Mouse (Mus musculus): ENCODE results near the gene M1ap. TPM values are rescaled to one million over a fixed set of nuclear protein-coding genes. Genes with fewer than 3 reads are reported as not detected.
A peak's percentile ranks its signal among the peaks of the same experiment; 100 is the strongest.

The M1ap gene
- total and polyA plus RNA-seq, 3 experiments = 2.4 to 6.4 (median 3.9) TPM

- no peaks in the 10 kb centered on the region for H3K79me2 ChIP-seq (replicated peaks; ENCODE audit: control insufficient read depth, extremely low read depth, insufficient read depth, poor library complexity, severe bottlenecking)
- H3K4me3 ChIP-seq (replicated peaks in 1 of 3; ENCODE audit: low read depth in 2 of 3, low read length in 2 of 3, poor library complexity in 1 of 3) = no peak overlapping the region
- no peaks in the 10 kb centered on the region for H3K36me3 ChIP-seq (replicated peaks in 1 of 2; ENCODE audit: control insufficient read depth in 1 of 2, insufficient read depth in 1 of 2, low read length in 1 of 2)
- TF ChIP-seq MAX (IDR thresholded peaks at IDR 0.05; ENCODE audit: low read length) (peak; percentile 97), SIN3A (IDR thresholded peaks at IDR 0.05; ENCODE audit: low read length) (no peak), MAZ (IDR thresholded peaks at IDR 0.05; ENCODE audit: low read depth, low read length) (0 out of 2 replicates have a peak, but pooled peaks have one; percentile 17), USF1 (IDR thresholded peaks at IDR 0.05; ENCODE audit: low read depth, low read length) (no peak), TCF12 (IDR thresholded peaks at IDR 0.05; ENCODE audit: low read depth, low read length) (peak; percentile 84), ZMIZ1 (IDR thresholded peaks at IDR 0.05; ENCODE audit: low read depth, low read length) (no peak), CHD2 (IDR thresholded peaks at IDR 0.05; ENCODE audit: low read length) (peak; percentile 83), BHLHE40 (IDR thresholded peaks at IDR 0.05; ENCODE audit: low read depth, low read length) (peak; percentile 100), CTCF (conservative IDR thresholded peaks at IDR 0.05 in 1 of 2, IDR thresholded peaks at IDR 0.05 in 1 of 2; ENCODE audit: low read depth in 2 of 2, low read length in 2 of 2) (no peak), E2F4 (IDR thresholded peaks at IDR 0.05; ENCODE audit: insufficient replicate concordance, low read depth, low read length) (no peak), IRF4 (IDR thresholded peaks at IDR 0.05; ENCODE audit: low read depth, low read length) (peak; percentile 98), USF2 (conservative IDR thresholded peaks at IDR 0.05; ENCODE audit: low read depth, low read length) (no peak), MAFK (IDR thresholded peaks at IDR 0.05; ENCODE audit: insufficient replicate concordance, low read length) (peak; percentile 86), HCFC1 (IDR thresholded peaks at IDR 0.05; ENCODE audit: low read depth, low read length) (no peak), RCOR1 (conservative IDR thresholded peaks at IDR 0.05; ENCODE audit: low read depth, low read length) (peak; percentile 91; the same call in 1 of the 2 replicates), UBTF (IDR thresholded peaks at IDR 0.05; ENCODE audit: low read depth, low read length) (no peak), GABPA (IDR thresholded peaks at IDR 0.05; ENCODE audit: insufficient replicate concordance, low read depth, low read length) (no peak), EP300 (IDR thresholded peaks at IDR 0.05; ENCODE audit: low read length) (peak; percentile 97), MXI1 (IDR thresholded peaks at IDR 0.05; ENCODE audit: low read depth, low read length) (peak; percentile 81), JUND (conservative IDR thresholded peaks at IDR 0.05; ENCODE audit: low read depth, low read length) (peak; percentile 90), ZNF384 (IDR thresholded peaks at IDR 0.05; ENCODE audit: low read depth, low read length) (no peak), TBP (conservative IDR thresholded peaks at IDR 0.05; ENCODE audit: low read depth, low read length) (no peak), RAD21 (IDR thresholded peaks at IDR 0.05; ENCODE audit: low read depth, low read length) (no peak), MEF2A (IDR thresholded peaks at IDR 0.05; ENCODE audit: borderline replicate concordance, low read depth, low read length) (0 out of 2 replicates have a peak, but pooled peaks have one; percentile 56), NELFE (IDR thresholded peaks at IDR 0.05; ENCODE audit: low read depth, low read length) (no peak), ETS1 (conservative IDR thresholded peaks at IDR 0.05; ENCODE audit: low read depth, low read length) (peak; percentile 99), ELF1 (IDR thresholded peaks at IDR 0.05; ENCODE audit: low read depth, low read length) (peak; percentile 29; the same call in 1 of the 2 replicates), KAT2A (IDR thresholded peaks at IDR 0.05; ENCODE audit: insufficient replicate concordance, low read length) (0 out of 2 replicates have a peak, but pooled peaks have one; percentile 33), MYC (IDR thresholded peaks at IDR 0.05; ENCODE audit: low read depth, low read length) (peak; percentile 95), JUN (IDR thresholded peaks at IDR 0.05; ENCODE audit: insufficient read depth, low read depth, low read length) (peak; percentile 79)
- dilution Hi-C loops (cut with MboI; ENCODE audit: extremely low pct_ligation_motif_present, extremely low pct_unique_long_range_greater_than_20kb, low sequenced_read_pairs) (no loop called here), in situ Hi-C loops (cut with MboI; ENCODE audit: low pct_ligation_motif_present, low pct_unique_long_range_greater_than_20kb, low sequenced_read_pairs) (loop anchor here (5.0 to 25.0 kb wide), 2 partner anchors 163 to 293 kb away; partner anchors contain the start of genes 1700003E16Rik and Wdr54)
- peaks cover 5% of the 10 kb centered on the region for H3K9me3 ChIP-seq (replicated peaks; ENCODE audit: low read length)
- peak; percentile 80 for DNase-seq (ENCODE audit: extremely low read depth)
- no peak overlapping the region for H3K9ac ChIP-seq (ENCODE audit: insufficient read depth, low read depth)
- no peak overlapping the region; the same call in 1 of the 2 replicates for H3K27ac ChIP-seq (ENCODE audit: insufficient read depth, low read depth)
- peaks cover 21 to 44% of the 10 kb centered on the region in 2 experiments for H3K4me1 ChIP-seq (ENCODE audit: control insufficient read depth in 1 of 2, insufficient read depth in 2 of 2)
- no peak overlapping the region for H3K4me2 ChIP-seq (ENCODE audit: insufficient read depth, low read depth, poor library complexity, severe bottlenecking)
- H3K27me3 ChIP-seq (replicated peaks) = no peaks in the 10 kb centered on the region
Measured at GRCm38 (mm10) chr6:82994372-82994771, 47.7 kb downstream of the M1ap start.

Data from CH12.LX (cell line).